15 mouse cellular contexts compared by ENCODE assay signal in genomic region chr14:102676582-102676981, GRCm38 (mm10).
"Had no signal": no experiment of that assay in that cellular context is flagged by ENCODE, and none has a peak within 500 bp of the region (broad histone marks: within the 10 kb centered on the region; RNA-seq: fewer than 3 reads in every experiment).

No protein-coding gene starts in this region.

- H3K27me3 ChIP-seq: kidney, embryonic 15.5 days; limb, embryonic 15.5 days; liver, embryonic 13.5 days; neural tube, embryonic 13.5 days had no signal

- DNase-seq: kidney, adult 2 months; kidney, postnatal 25 days; layer of hippocampus, adult 9-11 months; layer of hippocampus, postnatal 36 days; liver, embryonic 13.5 days; liver, postnatal 0 days; lung, postnatal 4 days; thymus, adult 18-20 months; thymus, postnatal 14 days had no signal

- H3K9me3 ChIP-seq: kidney, embryonic 15.5 days; limb, embryonic 15.5 days; liver, embryonic 13.5 days; midbrain, embryonic 10.5 days; neural tube, embryonic 13.5 days had no signal

- H3K36me3 ChIP-seq: kidney, embryonic 15.5 days; limb, embryonic 15.5 days; liver, embryonic 13.5 days; midbrain, embryonic 10.5 days; neural tube, embryonic 13.5 days had no signal

- H3K27ac ChIP-seq: kidney, embryonic 15.5 days; limb, embryonic 15.5 days; liver, embryonic 13.5 days; midbrain, embryonic 10.5 days; neural tube, embryonic 13.5 days had no signal

- H3K4me2 ChIP-seq: kidney, embryonic 15.5 days; limb, embryonic 15.5 days; liver, embryonic 13.5 days; neural tube, embryonic 13.5 days had no signal

- H3K9ac ChIP-seq: kidney, embryonic 15.5 days; limb, embryonic 15.5 days; liver, embryonic 13.5 days; liver, postnatal 0 days; neural tube, embryonic 13.5 days had no signal

- ATAC-seq: liver, postnatal 0 days; lung, postnatal 0 days; midbrain, embryonic 16.5 days had no signal

- H3K4me3 ChIP-seq: kidney, embryonic 15.5 days; limb, embryonic 15.5 days; liver, embryonic 13.5 days; midbrain, embryonic 10.5 days; neural tube, embryonic 13.5 days had no signal

- H3K4me1 ChIP-seq: kidney, embryonic 15.5 days; limb, embryonic 15.5 days; liver, embryonic 13.5 days; midbrain, embryonic 10.5 days; neural tube, embryonic 13.5 days had no signal
